Mouse (Mus musculus) limb, embryonic 14.5 days (tissue): Measurements from ENCODE around the gene Ispd. TPM values are rescaled to one million over a fixed set of nuclear protein-coding genes. Genes with fewer than 3 reads are reported as not detected.

Source experiments
- ATAC-seq: fragments of 200-750 bp; cut with Nextera tagmentation; 2 replicates; pipeline ENCODE4 v1.8.0; 2017; ENCODE audit warnings: low read depth, moderate number of reproducible peaks, moderate TSS enrichment; ENCODE audit not compliant: low FRiP score
- DNase-seq: peaks from one replicate; pipeline ENCODE4 v3.0.0-alpha.2; 2015; ENCODE audit warnings: low spot score
- H3K27ac ChIP-seq: fragments of 300-500 bp; sonication (generic); replicated peaks from 2 replicates; pipeline ENCODE4 v1.5.1; 2014; ENCODE audit warnings: low read depth, mild to moderate bottlenecking, low read length, moderate library complexity, mixed read lengths
- H3K27me3 ChIP-seq: fragments of 300-500 bp; sonication (generic); 2 replicates; pipeline ENCODE4 v1.6.1; 2014; ENCODE audit warnings: low read length, mixed read lengths; ENCODE audit not compliant: control insufficient read depth, insufficient read depth
- H3K36me3 ChIP-seq: fragments of 300-500 bp; sonication (generic); 2 replicates; pipeline ENCODE4 v1.6.1; 2014; ENCODE audit warnings: mild to moderate bottlenecking, low read length, moderate library complexity, mixed read lengths; ENCODE audit not compliant: control insufficient read depth, insufficient read depth
- H3K4me1 ChIP-seq: fragments of 300-500 bp; sonication (generic); 2 replicates; pipeline ENCODE4 v1.6.1; 2014; ENCODE audit warnings: antibody characterized with exemption, low read length, mixed read lengths; ENCODE audit not compliant: control insufficient read depth, insufficient read depth
- H3K4me2 ChIP-seq: fragments of 300-500 bp; sonication (generic); replicated peaks from 2 replicates; pipeline ENCODE4 v1.6.1; 2014; ENCODE audit warnings: low read depth, mild to moderate bottlenecking, low read length, moderate library complexity; ENCODE audit not compliant: severe bottlenecking
- H3K4me3 ChIP-seq: fragments of 300-500 bp; sonication (generic); replicated peaks from 2 replicates; pipeline ENCODE4 v1.5.1; 2014; ENCODE audit warnings: low read length
- H3K9ac ChIP-seq: fragments of 300-500 bp; sonication (generic); 2 replicates; pipeline ENCODE4 v1.6.1; 2014; ENCODE audit warnings: mild to moderate bottlenecking, low read depth, low read length, moderate library complexity; ENCODE audit not compliant: severe bottlenecking
- H3K9me3 ChIP-seq: fragments of 300-500 bp; sonication (generic); 2 replicates; pipeline ENCODE4 v1.6.1; 2016; ENCODE audit warnings: low read length; ENCODE audit not compliant: control insufficient read depth
- POLR2A ChIP-seq: fragments of 200-500 bp; IDR thresholded peaks from 2 replicates; pipeline ENCODE4 v1.8.0; 2012; ENCODE audit warnings: inconsistent platforms, mild to moderate bottlenecking, moderate library complexity, borderline replicate concordance; ENCODE audit not compliant: insufficient read depth, insufficient read length; ENCODE audit errors: extremely low read depth
- WGBS: fragments of 180-500 bp; shearing (Covaris S2); extraction: QIAGEN DNeasy Blood & Tissue Kit; methylation state at CpG from one replicate; pipeline ENCODE4 v1.1.7; 2014; 5-methylcytosine and 5-hydroxymethylcytosine counted together
- polyA plus RNA-seq, 2 experiments: library from polyadenylated mRNA; depleted of rRNA in 1 of 2; stranded (reverse) in 1 of 2; unstranded in 1 of 2; fragments of >200 nt; fragmentation: Nextera tagmentation in 1 of 2; extraction: Ambion mirVana in 1 of 2; gene quantifications; 2 replicates each; pipeline versions ENCODE4 v1.2.1 to v1.2.3; 2012 to 2014

Gene Ispd
- polyA plus RNA-seq, 2 experiments, result 3.0 to 9.6 TPM

GRCm38 (mm10) chr12:36704380-36704779 lies 323.1 kb downstream of the Ispd start:
- Histone ChIP-seq H3K27me3 (no peaks in the 10 kb centered on the region), H3K4me1 (no peaks in the 10 kb centered on the region), H3K36me3 (no peaks in the 10 kb centered on the region), H3K9ac (no peak overlapping the region), H3K4me2 (no peak overlapping the region), H3K9me3 (no peaks in the 10 kb centered on the region), H3K4me3 (no peak overlapping the region), H3K27ac (no peak overlapping the region)
- ATAC-seq (no peak), DNase-seq (peak; percentile 28)
- TF ChIP-seq POLR2A, result no peak
- WGBS, result 48% methylated on average over 1 of the region's 1 CpGs

DNA sequence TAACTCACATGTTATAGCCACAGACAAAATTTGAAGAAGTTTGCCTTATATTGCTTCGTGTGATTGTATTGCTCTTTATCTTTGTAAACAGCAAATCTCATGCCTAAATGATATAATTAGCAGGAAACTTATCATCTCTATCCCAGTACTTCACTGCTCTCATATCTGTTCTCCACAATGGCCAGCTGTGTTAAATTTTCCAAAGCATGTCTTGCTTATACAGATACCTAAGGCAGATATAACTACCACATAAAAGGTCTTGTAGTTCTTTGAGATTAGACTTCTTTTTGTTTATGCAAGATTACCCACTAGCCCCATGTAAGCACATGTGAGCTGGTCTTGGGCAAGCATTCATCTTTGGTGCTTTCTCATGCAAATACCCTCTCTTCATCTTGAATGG lies 327.6 kb downstream of the Ispd start:
- Histone ChIP-seq H3K9ac (no peak overlapping the region), H3K27ac (no peak overlapping the region), H3K4me1 (no peaks in the 10 kb centered on the region; the same call in 1 of the 2 replicates), H3K27me3 (no peaks in the 10 kb centered on the region), H3K9me3 (no peaks in the 10 kb centered on the region), H3K4me2 (no peak overlapping the region), H3K36me3 (no peaks in the 10 kb centered on the region), H3K4me3 (no peak overlapping the region)
- no peak for TF ChIP-seq POLR2A
- no peak for DNase-seq
- WGBS, result 68% methylated on average over 1 of the region's 1 CpGs
- no peak for ATAC-seq

GRCm38 (mm10) chr12:36713866-36714662 lies 332.8 kb downstream of the Ispd start:
- no peak overlapping the region for H3K9ac ChIP-seq
- peak overlapping the region; percentile 44 for H3K4me2 ChIP-seq
- peak; percentile 87 for DNase-seq
- no peak overlapping the region for H3K27ac ChIP-seq
- no peaks in the 10 kb centered on the region for H3K36me3 ChIP-seq
- no peaks in the 10 kb centered on the region for H3K9me3 ChIP-seq
- H3K4me3 ChIP-seq, result peak overlapping the region; percentile 18
- ATAC-seq, result peak; percentile 55
- TF ChIP-seq POLR2A, result no peak
- no peaks in the 10 kb centered on the region for H3K27me3 ChIP-seq
- H3K4me1 ChIP-seq, result peaks cover 20% of the 10 kb centered on the region
- 17% methylated on average over 17 of the region's 17 CpGs for WGBS

- no peak overlapping the region for H3K4me2 ChIP-seq
- no peaks in the 10 kb centered on the region for H3K36me3 ChIP-seq
- no peak for DNase-seq
- no peak for ATAC-seq
- H3K27me3 ChIP-seq, result no peaks in the 10 kb centered on the region
- H3K9ac ChIP-seq, result no peak overlapping the region
- peaks cover 29% of the 10 kb centered on the region for H3K4me1 ChIP-seq
- no peak overlapping the region for H3K27ac ChIP-seq
- TF ChIP-seq POLR2A, result no peak
- H3K9me3 ChIP-seq, result no peaks in the 10 kb centered on the region
- no peak overlapping the region for H3K4me3 ChIP-seq
- WGBS, result 24% methylated on average over 5 of the region's 5 CpGs
These were observed 336.3 kb downstream of the Ispd start for GRCm38 (mm10) chr12:36717526-36717925.

DNA sequence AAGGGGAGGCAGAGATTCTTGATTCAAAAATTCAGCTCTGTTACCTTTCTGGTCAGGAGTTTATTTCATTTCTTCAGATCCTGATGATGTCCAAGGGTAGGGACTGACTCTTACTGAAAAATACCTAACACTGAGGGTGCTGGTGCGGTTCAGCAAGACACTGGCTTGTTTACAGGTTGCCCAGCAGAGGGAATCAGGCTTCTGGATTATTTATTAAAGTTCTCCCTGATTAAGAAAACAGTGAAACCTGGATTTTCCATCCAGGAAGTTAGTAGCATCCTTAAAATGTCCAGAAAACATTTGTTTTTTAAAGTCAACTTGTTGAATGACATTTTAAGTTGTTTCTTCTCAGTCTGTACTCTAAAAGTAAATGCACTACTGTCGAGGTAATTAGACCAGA lies 337.2 kb downstream of the Ispd start:
- Histone ChIP-seq H3K27ac (no peak overlapping the region), H3K9ac (no peak overlapping the region), H3K4me3 (no peak overlapping the region), H3K27me3 (no peaks in the 10 kb centered on the region), H3K36me3 (no peaks in the 10 kb centered on the region), H3K4me2 (no peak overlapping the region), H3K4me1 (peaks cover 36% of the 10 kb centered on the region), H3K9me3 (no peaks in the 10 kb centered on the region)
- DNase-seq, result no peak
- WGBS, result 55% methylated on average over 2 of the region's 2 CpGs
- TF ChIP-seq POLR2A, result no peak
- no peak for ATAC-seq
